Mouse (Mus musculus): Measurements from ENCODE around the gene Ccnyl1. TPM values are rescaled to one million over a fixed set of nuclear protein-coding genes. Genes with fewer than 3 reads are reported as not detected.

The Ccnyl1 gene
- polyA plus RNA-seq, 1 experiment from 2014 or later: 5.5 TPM

GRCm38 (mm10) chr1:64673931-64674330 is 16.3 kb upstream of the Ccnyl1 start:
- no peak overlapping the region for H3K27ac ChIP-seq
- H3K4me1 ChIP-seq: peaks cover 11% of the 10 kb centered on the region; the same call in 1 of the 2 replicates
- H3K36me3 ChIP-seq: no peaks in the 10 kb centered on the region
- no peak overlapping the region for H3K9ac ChIP-seq
- H3K9me3 ChIP-seq: peaks cover 3% of the 10 kb centered on the region; the same call in 1 of the 2 replicates
- ATAC-seq (ENCODE audit: insufficient number of reproducible peaks, insufficient read depth, low FRiP score, low TSS enrichment, low read depth): no peak
- H3K4me3 ChIP-seq: no peak overlapping the region
- 92% methylated on average over 5 of the region's 5 CpGs for WGBS
- H3K4me2 ChIP-seq: no peak overlapping the region
- no peaks in the 10 kb centered on the region for H3K27me3 ChIP-seq

- no peak overlapping the region for H3K4me2 ChIP-seq
Observed at GRCm38 (mm10) chr1:64676060-64676839, 14.0 kb upstream of the Ccnyl1 start.

GRCm38 (mm10) chr1:64681499-64681898 is 8.8 kb upstream of the Ccnyl1 start:
- no peaks in the 10 kb centered on the region for H3K36me3 ChIP-seq
- no peak overlapping the region for H3K4me2 ChIP-seq
- H3K9ac ChIP-seq: no peak overlapping the region
- H3K9me3 ChIP-seq: no peaks in the 10 kb centered on the region
- no peaks in the 10 kb centered on the region for H3K27me3 ChIP-seq
- no peak overlapping the region for H3K27ac ChIP-seq
- ATAC-seq (ENCODE audit: insufficient number of reproducible peaks, insufficient read depth, low FRiP score, low TSS enrichment, low read depth): no peak
- H3K4me3 ChIP-seq: no peak overlapping the region
- H3K4me1 ChIP-seq: 0 out of 2 replicates have a peak, but pooled peaks cover under 1% of the 10 kb centered on the region
- 95% methylated on average over 3 of the region's 3 CpGs for WGBS

More at GRCm38 (mm10) chr1:64676060-64676839, 14.0 kb upstream of the Ccnyl1 start:
- Histone ChIP-seq H3K36me3 (no peaks in the 10 kb centered on the region), H3K27me3 (no peaks in the 10 kb centered on the region), H3K9ac (no peak overlapping the region), H3K9me3 (peaks cover 3% of the 10 kb centered on the region; the same call in 1 of the 2 replicates), H3K4me1 (0 out of 2 replicates have a peak, but pooled peaks cover 2% of the 10 kb centered on the region), H3K4me3 (no peak overlapping the region), H3K27ac (no peak overlapping the region)
- 24% methylated on average over 6 of the region's 6 CpGs for WGBS
- ATAC-seq (ENCODE audit: insufficient number of reproducible peaks, insufficient read depth, low FRiP score, low TSS enrichment, low read depth): no peak

GRCm38 (mm10) chr1:64683039-64683438 is 7.2 kb upstream of the Ccnyl1 start:
- WGBS: 90% methylated on average over 3 of the region's 3 CpGs
- H3K27me3 ChIP-seq: no peaks in the 10 kb centered on the region

GRCm38 (mm10) chr1:64684440-64684839 is 5.8 kb upstream of the Ccnyl1 start:
- WGBS: 96% methylated on average over 2 of the region's 2 CpGs

More at GRCm38 (mm10) chr1:64683039-64683438, 7.2 kb upstream of the Ccnyl1 start:
- Histone ChIP-seq H3K27ac (no peak overlapping the region), H3K9ac (no peak overlapping the region), H3K4me2 (no peak overlapping the region), H3K36me3 (no peaks in the 10 kb centered on the region), H3K4me3 (no peak overlapping the region), H3K4me1 (no peaks in the 10 kb centered on the region), H3K9me3 (no peaks in the 10 kb centered on the region)
- ATAC-seq (ENCODE audit: insufficient number of reproducible peaks, insufficient read depth, low FRiP score, low TSS enrichment, low read depth): no peak

GRCm38 (mm10) chr1:64688046-64688445 is 2.2 kb upstream of the Ccnyl1 start:
- WGBS: 50% methylated on average over 4 of the region's 4 CpGs
- Histone ChIP-seq H3K4me2 (no peak overlapping the region), H3K27ac (no peak overlapping the region), H3K4me1 (peaks cover 21% of the 10 kb centered on the region), H3K9me3 (no peaks in the 10 kb centered on the region), H3K27me3 (no peaks in the 10 kb centered on the region), H3K36me3 (no peaks in the 10 kb centered on the region), H3K4me3 (no peak overlapping the region), H3K9ac (no peak overlapping the region)
- no peak for ATAC-seq (ENCODE audit: insufficient number of reproducible peaks, insufficient read depth, low FRiP score, low TSS enrichment, low read depth)

More at GRCm38 (mm10) chr1:64684440-64684839, 5.8 kb upstream of the Ccnyl1 start:
- Histone ChIP-seq H3K36me3 (no peaks in the 10 kb centered on the region), H3K4me2 (no peak overlapping the region), H3K9me3 (no peaks in the 10 kb centered on the region), H3K4me3 (no peak overlapping the region), H3K4me1 (peaks cover 3% of the 10 kb centered on the region; the same call in 1 of the 2 replicates), H3K27me3 (no peaks in the 10 kb centered on the region), H3K9ac (no peak overlapping the region), H3K27ac (no peak overlapping the region)
- ATAC-seq (ENCODE audit: insufficient number of reproducible peaks, insufficient read depth, low FRiP score, low TSS enrichment, low read depth): no peak

- ATAC-seq (ENCODE audit: insufficient number of reproducible peaks, insufficient read depth, low FRiP score, low TSS enrichment, low read depth): no peak
- H3K27ac ChIP-seq: peak overlapping the region; percentile 60; the same call in 1 of the 2 replicates
- peak overlapping the region; percentile 73 for H3K9ac ChIP-seq
- H3K27me3 ChIP-seq: no peaks in the 10 kb centered on the region
- 20% methylated on average over 9 of the region's 9 CpGs for WGBS
- no peaks in the 10 kb centered on the region for H3K9me3 ChIP-seq
- peak overlapping the region; percentile 85 for H3K4me2 ChIP-seq
- peak overlapping the region; percentile 95 for H3K4me3 ChIP-seq
- H3K36me3 ChIP-seq: no peaks in the 10 kb centered on the region
- peaks cover 22% of the 10 kb centered on the region for H3K4me1 ChIP-seq
Observed at GRCm38 (mm10) chr1:64689561-64690212, 568 bp upstream of the Ccnyl1 start.

- Histone ChIP-seq H3K9ac (peak overlapping the region; percentile 91), H3K4me1 (peaks cover 22% of the 10 kb centered on the region), H3K27ac (peak overlapping the region; percentile 44), H3K27me3 (no peaks in the 10 kb centered on the region), H3K4me3 (peak overlapping the region; percentile 95), H3K9me3 (no peaks in the 10 kb centered on the region), H3K4me2 (peak overlapping the region; percentile 86), H3K36me3 (no peaks in the 10 kb centered on the region)
- under 1% methylated on average over 55 of the region's 55 CpGs for WGBS
- ATAC-seq (ENCODE audit: insufficient number of reproducible peaks, insufficient read depth, low FRiP score, low TSS enrichment, low read depth): no peak; the same call in 1 of the 2 replicates
Observed at GRCm38 (mm10) chr1:64691121-64691551, 881 bp downstream of the Ccnyl1 start.

- whole genome bisulfite sequencing: under 1% methylated on average over 9 of the region's 9 CpGs
Observed at GRCm38 (mm10) chr1:64691581-64691980, 1.3 kb downstream of the Ccnyl1 start.

GRCm38 (mm10) chr1:64695156-64695555 is 4.9 kb downstream of the Ccnyl1 start:
- 71% methylated on average over 3 of the region's 3 CpGs for WGBS
- no peak overlapping the region for H3K9ac ChIP-seq

More at GRCm38 (mm10) chr1:64691581-64691980, 1.3 kb downstream of the Ccnyl1 start:
- Histone ChIP-seq H3K4me3 (peak overlapping the region; percentile 95), H3K4me2 (peak overlapping the region; percentile 86), H3K4me1 (peaks cover 22% of the 10 kb centered on the region), H3K27me3 (no peaks in the 10 kb centered on the region), H3K36me3 (no peaks in the 10 kb centered on the region), H3K9me3 (no peaks in the 10 kb centered on the region), H3K27ac (no peak overlapping the region), H3K9ac (peak overlapping the region; percentile 91)
- no peak for ATAC-seq (ENCODE audit: insufficient number of reproducible peaks, insufficient read depth, low FRiP score, low TSS enrichment, low read depth)

GRCm38 (mm10) chr1:64701780-64702179 is 11.5 kb downstream of the Ccnyl1 start:
- Histone ChIP-seq H3K36me3 (peaks cover 19% of the 10 kb centered on the region), H3K4me2 (no peak overlapping the region), H3K4me3 (no peak overlapping the region), H3K4me1 (no peaks in the 10 kb centered on the region), H3K27ac (no peak overlapping the region), H3K9ac (no peak overlapping the region), H3K27me3 (no peaks in the 10 kb centered on the region), H3K9me3 (no peaks in the 10 kb centered on the region)
- 89% methylated on average over 3 of the region's 3 CpGs for WGBS
- ATAC-seq (ENCODE audit: insufficient number of reproducible peaks, insufficient read depth, low FRiP score, low TSS enrichment, low read depth): no peak

More at GRCm38 (mm10) chr1:64695156-64695555, 4.9 kb downstream of the Ccnyl1 start:
- Histone ChIP-seq H3K36me3 (no peaks in the 10 kb centered on the region), H3K4me2 (no peak overlapping the region), H3K9me3 (no peaks in the 10 kb centered on the region), H3K27me3 (no peaks in the 10 kb centered on the region), H3K27ac (no peak overlapping the region), H3K4me1 (peaks cover 12% of the 10 kb centered on the region), H3K4me3 (no peak overlapping the region)
- no peak for ATAC-seq (ENCODE audit: insufficient number of reproducible peaks, insufficient read depth, low FRiP score, low TSS enrichment, low read depth)

Data from embryonic facial prominence, embryonic 13.5 days (tissue).